Mouse (Mus musculus) adrenal gland (tissue): ENCODE measurements around the gene Olig3.

Experiments used
- intact Hi-C: fragments of 180-260 bp; cut with DNase I; formaldehyde crosslinking; loops from one replicate; pipeline ENCODE4 v1.15.1; 2025
- long read RNA-seq, 2 experiments: library from polyadenylated mRNA; unstranded; transcript quantifications; one replicate each; pipeline ENCODE4 v2.0.0; 2020; ENCODE audit warnings: borderline replicate concordance in 1 of 2; ENCODE audit not compliant: insufficient replicate concordance in 1 of 2

Gene Olig3
- long read RNA-seq, experiment 1: 0 reads
- long read RNA-seq, experiment 2: 0 reads

- intact Hi-C loops: no loop called here
These were observed at the start of gene Olig3 for GRCm38 (mm10) chr10:19356071-19356583. TSS of gene Olig3 (plus strand) at chr10:19356533.

GRCm38 (mm10) chr10:19309681-19310395 lies 46.5 kb upstream of the Olig3 start:
- intact Hi-C loops: loop anchor here (10.0 kb wide), 1 partner anchor 215 kb away; no protein-coding TSS in a partner anchor

GRCm38 (mm10) chr10:19310471-19310870 lies 45.9 kb upstream of the Olig3 start:
- intact Hi-C loops: no loop called here

- intact Hi-C loops: no loop called here
These were observed 38.1 kb upstream of the Olig3 start for GRCm38 (mm10) chr10:19317962-19318812.

GRCm38 (mm10) chr10:19321781-19322180 lies 34.6 kb upstream of the Olig3 start:
- intact Hi-C loops: no loop called here

GRCm38 (mm10) chr10:19329191-19329777 lies 27.0 kb upstream of the Olig3 start:
- intact Hi-C loops: no loop called here

GRCm38 (mm10) chr10:19333425-19333824 lies 22.9 kb upstream of the Olig3 start:
- intact Hi-C loops: no loop called here

GRCm38 (mm10) chr10:19338695-19339630 lies 17.4 kb upstream of the Olig3 start:
- intact Hi-C loops: no loop called here

- intact Hi-C loops: no loop called here
These were observed 12.3 kb upstream of the Olig3 start for GRCm38 (mm10) chr10:19344039-19344438.

- intact Hi-C loops: no loop called here
These were observed 7.0 kb upstream of the Olig3 start for GRCm38 (mm10) chr10:19349326-19349725.

- intact Hi-C loops: no loop called here
These were observed 4.1 kb upstream of the Olig3 start for GRCm38 (mm10) chr10:19352006-19352877.

GRCm38 (mm10) chr10:19352878-19353301 lies 3.4 kb upstream of the Olig3 start:
- intact Hi-C loops: no loop called here

GRCm38 (mm10) chr10:19353631-19354030 lies 2.7 kb upstream of the Olig3 start:
- intact Hi-C loops: no loop called here

GRCm38 (mm10) chr10:19354146-19354545 lies 2.2 kb upstream of the Olig3 start:
- intact Hi-C loops: no loop called here

- intact Hi-C loops: no loop called here
These were observed 1.3 kb upstream of the Olig3 start for GRCm38 (mm10) chr10:19355076-19355475.

GRCm38 (mm10) chr10:19356720-19357641 lies 648 bp downstream of the Olig3 start:
- intact Hi-C loops: no loop called here

- intact Hi-C loops: no loop called here
These were observed 1.5 kb downstream of the Olig3 start for GRCm38 (mm10) chr10:19357848-19358247.
